Mouse (Mus musculus) liver, embryonic 12.5 days (tissue): ENCODE results near the gene Mboat2. TPM values are rescaled to one million over a fixed set of nuclear protein-coding genes. Genes with fewer than 3 reads are reported as not detected.

Experiments
- ATAC-seq: fragments of 200-750 bp; cut with Nextera tagmentation; 2 replicates; pipeline ENCODE4 v1.8.0; 2017; ENCODE audit warnings: moderate number of reproducible peaks, mild to moderate bottlenecking, moderate library complexity
- H3K27ac ChIP-seq: fragments of 300-500 bp; sonication (generic); 2 replicates; pipeline ENCODE4 v1.5.1; 2016; ENCODE audit warnings: mild to moderate bottlenecking
- H3K27me3 ChIP-seq: fragments of 300-500 bp; sonication (generic); replicated peaks from 2 replicates; pipeline ENCODE4 v1.6.1; 2016; ENCODE audit warnings: mild to moderate bottlenecking, moderate library complexity
- H3K36me3 ChIP-seq: fragments of 300-500 bp; sonication (generic); 2 replicates; pipeline ENCODE4 v1.6.1; 2016; ENCODE audit warnings: mild to moderate bottlenecking, moderate library complexity
- H3K4me1 ChIP-seq: fragments of 300-500 bp; sonication (generic); 2 replicates; pipeline ENCODE4 v1.6.1; 2016
- H3K4me2 ChIP-seq: fragments of 300-500 bp; sonication (generic); 2 replicates; pipeline ENCODE4 v1.6.1; 2016; ENCODE audit warnings: mild to moderate bottlenecking, moderate library complexity
- H3K4me3 ChIP-seq: fragments of 300-500 bp; sonication (generic); 2 replicates; pipeline ENCODE4 v1.5.1; 2016; ENCODE audit warnings: mild to moderate bottlenecking, moderate library complexity
- H3K9ac ChIP-seq: fragments of 300-500 bp; sonication (generic); 2 replicates; pipeline ENCODE4 v1.6.1; 2016; ENCODE audit warnings: mild to moderate bottlenecking, moderate library complexity
- H3K9me3 ChIP-seq: fragments of 300-500 bp; sonication (generic); replicated peaks from 2 replicates; pipeline ENCODE4 v1.6.1; 2016; ENCODE audit warnings: mild to moderate bottlenecking, moderate library complexity
- WGBS: fragments of 180-500 bp; shearing (Covaris S2); methylation state at CpG from one replicate; pipeline ENCODE4 v1.1.7; 2016; ENCODE audit not compliant: insufficient replicate concordance; 5-methylcytosine and 5-hydroxymethylcytosine counted together
- polyA plus RNA-seq: library from polyadenylated mRNA; unstranded; fragments of >200 nt; fragmentation: Nextera tagmentation; extraction: Ambion mirVana; gene quantifications from 2 replicates; pipeline ENCODE4 v1.2.1, GENCODE M21; 2016

The Mboat2 gene
- polyA plus RNA-seq, 1 experiment from 2014 or later, result 8.5 TPM

DNA sequence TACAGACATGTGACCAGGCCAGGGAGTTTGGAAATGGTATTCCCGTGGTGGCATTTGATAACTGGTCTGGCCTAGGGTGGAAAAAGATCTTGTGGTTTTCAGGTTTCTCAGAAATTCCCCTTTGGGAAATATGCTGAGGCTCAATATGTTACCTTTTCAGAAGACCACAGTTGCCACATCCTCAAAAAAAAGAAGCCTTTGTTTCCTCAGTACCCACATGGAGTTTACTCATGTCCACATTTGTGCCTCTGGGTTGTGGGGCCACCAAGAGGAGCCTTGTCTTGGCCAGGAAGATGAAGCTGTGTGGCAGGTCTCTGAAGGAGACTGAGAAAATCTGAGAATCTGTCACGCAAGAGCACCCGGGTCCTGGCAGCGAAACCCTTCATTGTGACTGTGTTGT is 38.0 kb downstream of the Mboat2 start:
- Histone ChIP-seq H3K27me3 (no peaks in the 10 kb centered on the region), H3K4me1 (peaks cover 37% of the 10 kb centered on the region), H3K4me2 (no peak overlapping the region), H3K27ac (no peak overlapping the region), H3K36me3 (no peaks in the 10 kb centered on the region), H3K9me3 (no peaks in the 10 kb centered on the region), H3K4me3 (no peak overlapping the region), H3K9ac (no peak overlapping the region)
- 62% methylated on average over 4 of the region's 4 CpGs for WGBS
- no peak for ATAC-seq

DNA sequence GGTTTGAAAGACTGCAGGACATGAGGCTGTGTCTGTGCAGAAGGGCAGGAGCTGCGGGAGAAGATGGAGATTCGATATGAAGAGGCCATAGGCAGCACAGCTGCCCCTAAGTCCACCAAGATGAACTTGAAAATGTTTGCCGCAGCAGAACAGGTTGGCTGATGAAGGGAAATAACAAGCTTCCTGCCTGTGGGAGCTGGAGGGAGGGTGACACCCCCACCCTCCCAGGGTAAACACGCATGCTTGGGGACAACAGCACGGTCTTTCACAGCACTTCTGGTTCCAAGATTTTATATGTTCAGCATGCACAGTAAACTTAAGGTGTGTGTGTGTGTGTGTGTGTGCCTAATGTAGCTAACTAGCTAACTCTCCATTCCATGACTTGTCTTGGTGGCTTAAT is 38.6 kb downstream of the Mboat2 start:
- no peak overlapping the region for H3K4me3 ChIP-seq
- ATAC-seq, result no peak
- H3K9ac ChIP-seq, result no peak overlapping the region
- no peak overlapping the region for H3K4me2 ChIP-seq
- no peak overlapping the region for H3K27ac ChIP-seq
- H3K27me3 ChIP-seq, result no peaks in the 10 kb centered on the region
- no peaks in the 10 kb centered on the region for H3K36me3 ChIP-seq
- peaks cover 38% of the 10 kb centered on the region for H3K4me1 ChIP-seq
- 65% methylated on average over 5 of the region's 5 CpGs for WGBS
- no peaks in the 10 kb centered on the region for H3K9me3 ChIP-seq

DNA sequence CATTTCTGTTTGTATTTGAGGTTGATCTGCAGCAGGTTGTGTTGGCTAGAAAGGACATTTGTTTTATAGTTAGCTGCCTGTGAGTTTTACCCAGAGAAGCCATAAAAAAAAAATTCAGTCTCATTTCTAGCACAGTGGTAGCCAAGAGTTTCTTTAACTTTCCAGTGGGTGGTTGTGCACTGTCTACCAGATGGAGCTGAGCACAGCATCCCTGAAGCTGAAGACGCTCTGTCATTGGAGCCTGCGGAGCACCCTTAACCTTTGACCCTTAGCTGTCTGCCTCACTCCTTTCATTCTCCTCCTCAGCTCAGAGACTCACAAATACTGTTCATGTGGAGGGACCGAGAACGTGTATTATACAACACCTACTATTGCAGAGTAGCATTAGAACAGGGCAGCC is 40.2 kb downstream of the Mboat2 start:
- no peak overlapping the region for H3K9ac ChIP-seq
- 81% methylated on average over 4 of the region's 4 CpGs for WGBS
- no peaks in the 10 kb centered on the region for H3K27me3 ChIP-seq
- peaks cover 47% of the 10 kb centered on the region for H3K4me1 ChIP-seq
- H3K9me3 ChIP-seq, result no peaks in the 10 kb centered on the region
- H3K4me3 ChIP-seq, result no peak overlapping the region
- no peak for ATAC-seq
- H3K27ac ChIP-seq, result no peak overlapping the region
- H3K36me3 ChIP-seq, result no peaks in the 10 kb centered on the region
- no peak overlapping the region for H3K4me2 ChIP-seq

DNA sequence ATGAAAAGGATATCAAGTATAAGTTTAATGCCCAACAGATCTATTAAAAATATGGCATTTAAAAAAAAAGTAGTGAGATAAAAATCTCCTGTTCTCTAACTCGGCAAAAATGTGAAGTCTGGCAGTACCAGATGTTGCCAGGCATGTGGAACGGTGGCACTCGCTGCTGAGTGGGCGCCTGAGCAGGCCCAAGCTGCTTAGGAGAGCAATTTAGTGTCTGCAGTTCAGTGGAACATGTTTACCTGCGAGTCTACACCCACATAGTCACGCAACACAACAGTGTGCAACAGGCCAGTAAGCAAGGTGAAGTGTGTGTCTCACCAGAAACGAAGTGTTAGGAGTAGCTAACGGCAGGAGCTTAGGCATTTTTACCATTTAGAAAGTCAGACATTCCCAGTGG is 41.6 kb downstream of the Mboat2 start:
- WGBS, result 80% methylated on average over 8 of the region's 8 CpGs
- Histone ChIP-seq H3K36me3 (no peaks in the 10 kb centered on the region), H3K4me3 (no peak overlapping the region), H3K4me2 (no peak overlapping the region), H3K9ac (no peak overlapping the region), H3K9me3 (no peaks in the 10 kb centered on the region), H3K27ac (no peak overlapping the region), H3K27me3 (no peaks in the 10 kb centered on the region), H3K4me1 (peaks cover 50% of the 10 kb centered on the region)
- no peak for ATAC-seq

DNA sequence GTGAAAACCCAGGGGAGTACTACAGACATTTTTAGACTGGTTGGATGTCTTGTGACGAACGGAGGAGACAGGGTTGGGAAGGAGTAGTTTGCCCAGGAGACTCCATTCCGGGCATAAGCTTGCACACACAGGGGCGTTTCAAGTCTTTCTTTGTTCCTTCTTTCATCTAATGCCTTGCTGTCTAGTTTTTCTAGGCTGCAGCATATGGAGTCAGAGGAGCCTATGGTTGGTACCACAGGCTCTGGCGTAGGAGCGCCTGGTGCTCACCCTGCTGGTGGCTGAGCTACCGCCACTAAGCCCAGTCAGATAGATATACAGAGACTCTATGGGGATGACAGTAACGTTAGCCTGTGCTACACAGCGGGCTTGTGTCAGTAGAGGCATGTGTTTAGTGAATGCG is 42.0 kb downstream of the Mboat2 start:
- H3K27ac ChIP-seq, result no peak overlapping the region
- H3K4me3 ChIP-seq, result no peak overlapping the region
- no peak overlapping the region for H3K9ac ChIP-seq
- no peak overlapping the region for H3K4me2 ChIP-seq
- H3K4me1 ChIP-seq, result peaks cover 55% of the 10 kb centered on the region
- no peaks in the 10 kb centered on the region for H3K36me3 ChIP-seq
- ATAC-seq, result peak; percentile 45; the same call in 1 of the 2 replicates
- H3K27me3 ChIP-seq, result no peaks in the 10 kb centered on the region
- H3K9me3 ChIP-seq, result no peaks in the 10 kb centered on the region
- 80% methylated on average over 10 of the region's 10 CpGs for WGBS

DNA sequence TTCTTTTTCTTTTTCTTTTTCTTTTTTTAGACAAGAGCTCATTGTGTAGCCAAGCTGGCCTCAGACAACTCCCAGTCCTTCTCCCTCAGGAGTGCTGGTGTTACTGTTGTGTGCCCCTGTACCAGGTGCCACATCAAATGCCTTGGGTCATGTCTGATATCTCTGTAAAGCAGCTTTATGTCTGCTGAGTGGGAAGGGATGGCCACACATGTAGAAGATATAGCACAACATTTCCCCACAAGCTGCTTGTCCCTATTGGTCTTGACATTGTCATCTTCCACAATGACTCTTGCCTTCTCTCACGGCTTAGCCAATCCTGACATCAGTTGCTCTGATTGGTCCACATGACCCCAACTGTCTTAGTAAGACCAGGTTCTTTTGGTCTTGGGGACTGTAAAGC is 45.2 kb downstream of the Mboat2 start:
- Histone ChIP-seq H3K27me3 (no peaks in the 10 kb centered on the region), H3K27ac (peak overlapping the region; percentile 52), H3K4me1 (peaks cover 72% of the 10 kb centered on the region), H3K4me3 (no peak overlapping the region), H3K4me2 (no peak overlapping the region), H3K9ac (0 out of 2 replicates have a peak overlapping the region, but pooled peaks have one; percentile 0), H3K36me3 (no peaks in the 10 kb centered on the region), H3K9me3 (no peaks in the 10 kb centered on the region)
- WGBS, result 36% methylated on average over 1 of the region's 1 CpGs
- ATAC-seq, result peak; percentile 55

DNA sequence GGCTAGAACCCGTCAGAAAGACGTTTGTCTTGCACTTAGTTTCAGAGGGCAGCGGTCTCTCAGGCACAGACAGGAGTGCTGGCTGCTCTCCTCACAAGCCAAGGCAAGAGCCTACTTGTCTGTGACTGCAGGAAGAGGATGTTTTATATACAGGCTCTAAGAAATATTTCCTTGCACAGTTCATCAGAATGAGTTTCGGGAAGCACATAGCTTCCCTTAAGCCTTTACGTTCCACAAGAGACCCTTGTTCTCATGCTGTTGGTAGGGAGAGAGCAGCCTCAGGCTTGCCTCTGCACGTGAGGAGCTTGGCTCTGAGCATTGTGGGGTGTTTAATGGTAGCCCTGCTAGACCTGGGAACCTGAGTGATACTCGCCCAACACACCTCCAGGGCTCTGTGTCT is 46.6 kb downstream of the Mboat2 start:
- H3K4me3 ChIP-seq, result no peak overlapping the region
- H3K27ac ChIP-seq, result peak overlapping the region; percentile 64
- no peak overlapping the region for H3K4me2 ChIP-seq
- 73% methylated on average over 7 of the region's 7 CpGs for WGBS
- H3K4me1 ChIP-seq, result peaks cover 75% of the 10 kb centered on the region
- 0 out of 2 replicates have a peak overlapping the region, but pooled peaks have one; percentile 20 for H3K9ac ChIP-seq
- H3K9me3 ChIP-seq, result no peaks in the 10 kb centered on the region
- ATAC-seq, result no peak
- no peaks in the 10 kb centered on the region for H3K27me3 ChIP-seq
- H3K36me3 ChIP-seq, result no peaks in the 10 kb centered on the region

GRCm38 (mm10) chr12:24878090-24878489 is 47.4 kb downstream of the Mboat2 start:
- Histone ChIP-seq H3K27ac (peak overlapping the region; percentile 91), H3K36me3 (no peaks in the 10 kb centered on the region), H3K4me3 (no peak overlapping the region), H3K4me2 (0 out of 2 replicates have a peak overlapping the region, but pooled peaks have one; percentile 57), H3K4me1 (peaks cover 71% of the 10 kb centered on the region), H3K9ac (peak overlapping the region; percentile 64; the same call in 1 of the 2 replicates), H3K27me3 (no peaks in the 10 kb centered on the region), H3K9me3 (no peaks in the 10 kb centered on the region)
- 51% methylated on average over 6 of the region's 6 CpGs for WGBS
- ATAC-seq, result no peak

DNA sequence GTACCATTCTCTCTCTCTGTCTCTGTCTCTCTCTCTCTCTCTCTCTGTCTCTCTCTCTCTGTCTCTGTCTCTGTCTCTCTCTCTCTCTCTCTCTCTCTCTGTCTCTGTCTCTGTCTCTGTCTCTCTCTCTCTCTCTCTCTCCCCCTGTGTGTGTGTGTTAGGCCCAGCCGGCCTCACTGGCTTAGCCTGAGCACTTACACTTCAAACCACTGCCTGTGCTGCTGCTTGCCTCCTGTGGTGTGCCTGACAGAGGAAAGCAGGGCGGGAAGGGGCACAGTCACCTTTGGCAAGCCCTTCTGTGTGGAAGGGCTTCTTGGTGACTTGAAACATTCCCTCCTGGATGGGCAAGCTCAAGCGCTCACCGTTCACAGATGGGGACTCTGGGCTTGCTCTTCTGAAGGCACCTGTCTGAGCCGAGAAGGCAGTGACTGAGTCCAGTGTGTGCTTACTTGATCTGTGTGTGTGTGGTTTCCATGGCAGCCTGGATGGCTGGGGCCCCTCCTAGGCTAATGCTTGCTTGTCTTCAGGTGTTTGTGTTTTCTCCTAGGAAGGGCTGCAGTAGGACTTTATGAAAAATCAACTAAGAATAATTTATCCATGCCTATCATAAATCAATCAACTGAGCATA is 48.2 kb downstream of the Mboat2 start:
- no peaks in the 10 kb centered on the region for H3K36me3 ChIP-seq
- H3K4me3 ChIP-seq, result no peak overlapping the region
- peak overlapping the region; percentile 57 for H3K4me2 ChIP-seq
- H3K27me3 ChIP-seq, result no peaks in the 10 kb centered on the region
- H3K27ac ChIP-seq, result peak overlapping the region; percentile 91
- WGBS, result 54% methylated on average over 5 of the region's 5 CpGs
- peak; percentile 81 for ATAC-seq
- H3K9me3 ChIP-seq, result no peaks in the 10 kb centered on the region
- H3K9ac ChIP-seq, result peak overlapping the region; percentile 64
- peaks cover 68% of the 10 kb centered on the region for H3K4me1 ChIP-seq

GRCm38 (mm10) chr12:24879613-24880029 is 48.9 kb downstream of the Mboat2 start:
- no peaks in the 10 kb centered on the region for H3K27me3 ChIP-seq
- no peaks in the 10 kb centered on the region for H3K36me3 ChIP-seq
- ATAC-seq, result peak; percentile 89
- H3K4me2 ChIP-seq, result peak overlapping the region; percentile 57
- H3K4me3 ChIP-seq, result 0 out of 2 replicates have a peak overlapping the region, but pooled peaks have one; percentile 12
- H3K9me3 ChIP-seq, result no peaks in the 10 kb centered on the region
- WGBS, result 20% methylated on average over 10 of the region's 10 CpGs
- H3K27ac ChIP-seq, result peak overlapping the region; percentile 91
- peaks cover 73% of the 10 kb centered on the region for H3K4me1 ChIP-seq
- H3K9ac ChIP-seq, result peak overlapping the region; percentile 12; the same call in 1 of the 2 replicates

DNA sequence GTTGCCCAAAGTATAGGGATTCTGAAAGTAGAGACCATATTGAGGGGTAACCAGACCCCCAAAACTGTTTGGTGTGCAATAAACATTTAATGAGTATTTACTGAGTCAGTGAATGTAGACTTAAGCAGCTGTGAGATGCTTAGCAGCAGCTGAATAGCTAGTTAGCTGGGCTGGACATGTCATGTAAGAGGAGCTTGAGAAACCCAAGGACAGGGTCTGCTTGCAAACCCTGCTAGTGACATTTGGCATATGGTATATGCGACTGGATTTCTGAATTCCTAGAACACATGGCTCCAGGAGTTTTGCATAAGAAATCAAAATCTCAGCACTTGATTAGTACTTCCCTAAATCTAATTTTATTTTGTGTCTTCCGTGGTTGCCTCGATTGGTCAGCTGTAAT is 52.6 kb downstream of the Mboat2 start:
- Histone ChIP-seq H3K27me3 (no peaks in the 10 kb centered on the region), H3K4me3 (no peak overlapping the region), H3K36me3 (no peaks in the 10 kb centered on the region), H3K9ac (no peak overlapping the region), H3K27ac (no peak overlapping the region), H3K9me3 (no peaks in the 10 kb centered on the region), H3K4me1 (peaks cover 70% of the 10 kb centered on the region), H3K4me2 (no peak overlapping the region)
- ATAC-seq, result no peak
- WGBS, result 82% methylated on average over 3 of the region's 3 CpGs

DNA sequence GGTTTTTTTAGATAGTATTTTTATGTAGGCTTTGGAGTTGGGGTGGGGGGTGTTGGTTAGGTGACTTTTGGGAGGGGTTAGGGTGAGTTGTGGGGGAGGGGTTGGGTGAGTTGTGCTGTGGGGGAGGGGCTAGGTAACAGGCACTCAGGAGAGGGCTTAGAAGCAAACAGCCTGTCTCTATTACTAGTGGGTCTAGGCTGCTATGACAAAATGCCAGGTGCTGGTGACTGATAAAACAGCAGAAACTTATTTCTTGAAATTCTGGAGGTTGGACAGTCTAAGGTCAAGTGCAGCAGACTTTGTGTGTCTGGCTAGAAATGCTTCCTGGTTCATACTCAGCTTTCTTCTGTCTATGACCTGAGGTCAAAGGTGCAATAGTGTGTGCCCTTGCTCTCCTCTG is 56.1 kb downstream of the Mboat2 start:
- H3K9me3 ChIP-seq, result no peaks in the 10 kb centered on the region
- peaks cover 73% of the 10 kb centered on the region for H3K4me1 ChIP-seq
- peak overlapping the region; percentile 2; the same call in 1 of the 2 replicates for H3K4me2 ChIP-seq
- no peaks in the 10 kb centered on the region for H3K36me3 ChIP-seq
- peak; percentile 53 for ATAC-seq
- H3K4me3 ChIP-seq, result no peak overlapping the region
- peak overlapping the region; percentile 43 for H3K9ac ChIP-seq
- peak overlapping the region; percentile 95 for H3K27ac ChIP-seq
- H3K27me3 ChIP-seq, result no peaks in the 10 kb centered on the region
